Mouse (Mus musculus): ENCODE measurements around the gene Cyp2c67. TPM values are rescaled to one million over a fixed set of nuclear protein-coding genes. Genes with fewer than 3 reads are reported as not detected.
"Not testable (repeated sequence)": the region's sequence is repeated elsewhere in the genome, so short reads cannot be mapped to it uniquely, and the experiment has no call there.

Cyp2c67 gene
- not detected for polyA plus RNA-seq (2012; fragmentation: generic; extraction: Trizol)

DNA sequence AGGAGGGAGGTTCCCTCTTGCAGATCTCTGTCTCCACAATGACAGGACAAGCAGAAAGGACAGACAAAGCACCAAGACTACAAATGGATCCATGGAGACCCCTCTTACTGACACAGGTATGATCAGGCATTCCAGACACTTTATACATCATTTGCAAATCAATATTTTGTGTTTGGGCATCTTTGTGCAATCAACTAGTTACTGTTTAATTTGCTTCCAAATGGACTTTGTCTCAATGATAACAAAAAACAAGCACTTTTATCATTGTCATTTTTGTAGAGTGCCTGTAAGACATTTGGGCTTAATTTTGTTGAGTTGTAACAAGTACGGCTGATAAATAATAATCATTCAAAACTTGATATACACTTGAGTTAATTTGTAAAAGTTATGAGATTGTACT, at the start of gene Cyp2c67:
Gene Cyp2c67 (minus strand): TSS at position 114 of the 400 bp plus-strand sequence.
- Histone ChIP-seq H3K79me2 (ENCODE audit: control insufficient read depth, insufficient read depth) (no peaks in the 10 kb centered on the region), H3ac (ENCODE audit: control insufficient read depth, insufficient read length) (no peak within 1 kb of the TSS), H3K4me3 (no peak within 1 kb of the TSS), H3K4me2 (ENCODE audit: low read depth) (no peak within 1 kb of the TSS), H3K36me3 (ENCODE audit: control insufficient read depth, insufficient read depth) (no peaks in the 10 kb centered on the region), H3K27me3 (ENCODE audit: control insufficient read depth, insufficient read depth, insufficient read length) (no peaks in the 10 kb centered on the region)
- TF ChIP-seq TCF3 (IDR thresholded peaks at IDR 0.05; ENCODE audit: insufficient read length, low read depth) = no peak
- no peak for TF ChIP-seq SRF (IDR thresholded peaks at IDR 0.05; ENCODE audit: control insufficient read depth, insufficient read length, low read depth)
- no peak for TF ChIP-seq TCF12 (IDR thresholded peaks at IDR 0.05; ENCODE audit: insufficient read depth, poor library complexity, severe bottlenecking)
- no peak for TF ChIP-seq MYOG (IDR thresholded peaks at IDR 0.05; ENCODE audit: control insufficient read depth in 1 of 3, insufficient read depth in 1 of 3, insufficient read length in 2 of 3, low read depth in 2 of 3)
- no peak for TF ChIP-seq POLR2A (IDR thresholded peaks at IDR 0.05; ENCODE audit: insufficient read length, low read depth)
- no peak for TF ChIP-seq MAX (IDR thresholded peaks at IDR 0.05; ENCODE audit: low read depth)
- no peak for TF ChIP-seq REST (IDR thresholded peaks at IDR 0.05; ENCODE audit: insufficient read depth, insufficient read length)
- TF ChIP-seq POLR2AphosphoS2 (IDR thresholded peaks at IDR 0.05; ENCODE audit: insufficient read length, low read depth) = no peak
- TF ChIP-seq MYOD1 (IDR thresholded peaks at IDR 0.05; ENCODE audit: control insufficient read depth in 1 of 3, insufficient read length in 2 of 3, low read depth in 2 of 3) = no peak
- no peak for TF ChIP-seq USF1 (IDR thresholded peaks at IDR 0.05; ENCODE audit: low read depth)
- no peak for TF ChIP-seq CEBPB (IDR thresholded peaks at IDR 0.05; ENCODE audit: insufficient read depth, poor library complexity, severe bottlenecking)
- TF ChIP-seq E2F4 (IDR thresholded peaks at IDR 0.05; ENCODE audit: insufficient read depth) = no peak

DNA sequence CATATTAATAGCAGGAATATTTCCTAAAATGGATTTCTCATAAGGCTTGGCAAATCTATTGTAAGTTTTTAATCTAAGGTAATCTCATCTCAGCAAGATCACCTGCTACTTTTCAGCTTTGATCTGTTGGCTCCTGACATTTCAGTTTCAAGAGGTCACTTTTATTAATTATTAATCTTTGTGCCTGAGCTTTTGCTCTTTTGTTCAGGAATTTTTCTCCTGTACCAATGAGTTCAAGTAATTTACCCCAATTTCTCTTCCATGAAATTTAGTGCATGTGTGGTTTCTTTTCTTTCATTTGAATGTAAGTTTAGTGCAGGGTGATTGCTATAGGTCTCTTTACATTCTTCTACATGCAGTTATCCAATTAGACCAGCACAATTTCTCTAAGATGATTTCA, 16.8 kb upstream of the Cyp2c67 start:
- H3K4me2 ChIP-seq (ENCODE audit: low read depth); H3K36me3 ChIP-seq (ENCODE audit: control insufficient read depth, insufficient read depth); H3K79me2 ChIP-seq (ENCODE audit: control insufficient read depth, insufficient read depth); H3K4me3 ChIP-seq; H3ac ChIP-seq (ENCODE audit: control insufficient read depth, insufficient read length); H3K27me3 ChIP-seq (ENCODE audit: control insufficient read depth, insufficient read depth, insufficient read length): not testable (repeated sequence)

DNA sequence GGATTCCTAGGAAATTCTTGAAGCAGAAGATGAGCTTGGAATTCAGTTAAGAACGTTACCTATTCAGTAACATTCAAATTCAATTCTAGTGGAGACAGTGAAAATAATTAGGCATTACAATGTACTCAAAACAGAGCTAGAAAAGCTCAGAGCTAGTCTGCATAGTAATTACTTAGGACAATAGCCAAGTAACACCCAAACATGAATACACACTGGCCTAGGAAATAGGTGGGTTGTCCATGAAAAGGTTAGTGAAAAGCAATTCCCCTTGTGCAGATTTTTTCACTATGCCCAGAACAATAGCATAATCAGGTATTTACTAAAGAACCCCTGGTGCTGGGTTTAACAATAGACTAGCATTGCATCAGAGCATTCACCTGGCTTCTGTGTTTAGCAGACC, 3.5 kb upstream of the Cyp2c67 start:
- Histone ChIP-seq H3K4me3 (no peak overlapping the region), H3K36me3 (ENCODE audit: control insufficient read depth, insufficient read depth) (no peaks in the 10 kb centered on the region), H3K4me2 (ENCODE audit: low read depth) (no peak overlapping the region), H3K27me3 (ENCODE audit: control insufficient read depth, insufficient read depth, insufficient read length) (no peaks in the 10 kb centered on the region), H3K79me2 (ENCODE audit: control insufficient read depth, insufficient read depth) (no peaks in the 10 kb centered on the region), H3ac (ENCODE audit: control insufficient read depth, insufficient read length) (no peak overlapping the region)
- TF ChIP-seq USF1 (IDR thresholded peaks at IDR 0.05; ENCODE audit: low read depth) (no peak), TCF3 (IDR thresholded peaks at IDR 0.05; ENCODE audit: insufficient read length, low read depth) (no peak), REST (IDR thresholded peaks at IDR 0.05; ENCODE audit: insufficient read depth, insufficient read length) (no peak), TCF12 (IDR thresholded peaks at IDR 0.05; ENCODE audit: insufficient read depth, poor library complexity, severe bottlenecking) (no peak), MYOG (IDR thresholded peaks at IDR 0.05; ENCODE audit: control insufficient read depth in 1 of 3, insufficient read depth in 1 of 3, insufficient read length in 2 of 3, low read depth in 2 of 3) (no peak), SRF (IDR thresholded peaks at IDR 0.05; ENCODE audit: control insufficient read depth, insufficient read length, low read depth) (no peak), POLR2AphosphoS2 (IDR thresholded peaks at IDR 0.05; ENCODE audit: insufficient read length, low read depth) (no peak), CEBPB (IDR thresholded peaks at IDR 0.05; ENCODE audit: insufficient read depth, poor library complexity, severe bottlenecking) (no peak), MYOD1 (IDR thresholded peaks at IDR 0.05; ENCODE audit: control insufficient read depth in 1 of 3, insufficient read length in 2 of 3, low read depth in 2 of 3) (no peak), E2F4 (IDR thresholded peaks at IDR 0.05; ENCODE audit: insufficient read depth) (no peak)

DNA sequence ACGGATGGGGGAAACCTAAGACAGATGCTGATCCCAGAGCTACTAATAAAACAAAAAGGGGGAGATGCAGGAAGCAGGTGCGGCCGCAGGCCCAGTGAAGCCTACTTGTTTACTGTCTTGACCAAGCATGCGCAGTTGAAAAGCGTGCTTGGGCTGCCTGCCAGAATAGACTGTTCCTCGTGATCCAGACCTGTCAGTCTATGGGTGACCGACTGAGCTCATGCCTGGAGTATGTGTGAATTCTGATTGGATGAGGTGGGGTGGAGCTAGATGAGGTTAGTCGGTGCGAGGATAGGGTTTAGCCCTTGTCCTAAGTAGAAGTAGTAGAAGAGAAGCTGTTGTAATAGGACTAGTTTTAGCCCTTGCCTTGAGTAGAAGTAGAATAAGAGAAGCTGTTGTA, 1.3 kb downstream of the Cyp2c67 start:
- Histone ChIP-seq H3K79me2 (ENCODE audit: control insufficient read depth, insufficient read depth) (no peaks in the 10 kb centered on the region), H3K36me3 (ENCODE audit: control insufficient read depth, insufficient read depth) (no peaks in the 10 kb centered on the region), H3K4me3 (no peak overlapping the region), H3ac (ENCODE audit: control insufficient read depth, insufficient read length) (no peak overlapping the region), H3K27me3 (ENCODE audit: control insufficient read depth, insufficient read depth, insufficient read length) (no peaks in the 10 kb centered on the region), H3K4me2 (ENCODE audit: low read depth) (no peak overlapping the region)
- TF ChIP-seq TCF3 (IDR thresholded peaks at IDR 0.05; ENCODE audit: insufficient read length, low read depth) = no peak
- TF ChIP-seq TCF12 (IDR thresholded peaks at IDR 0.05; ENCODE audit: insufficient read depth, poor library complexity, severe bottlenecking) = no peak
- no peak for TF ChIP-seq POLR2AphosphoS2 (IDR thresholded peaks at IDR 0.05; ENCODE audit: insufficient read length, low read depth)
- TF ChIP-seq E2F4 (IDR thresholded peaks at IDR 0.05; ENCODE audit: insufficient read depth) = no peak
- no peak for TF ChIP-seq MYOG (IDR thresholded peaks at IDR 0.05; ENCODE audit: control insufficient read depth in 1 of 3, insufficient read depth in 1 of 3, insufficient read length in 2 of 3, low read depth in 2 of 3)
- TF ChIP-seq POLR2A (IDR thresholded peaks at IDR 0.05; ENCODE audit: insufficient read length, low read depth) = no peak
- no peak for TF ChIP-seq CEBPB (IDR thresholded peaks at IDR 0.05; ENCODE audit: insufficient read depth, poor library complexity, severe bottlenecking)
- no peak for TF ChIP-seq REST (IDR thresholded peaks at IDR 0.05; ENCODE audit: insufficient read depth, insufficient read length)
- no peak for TF ChIP-seq MAX (IDR thresholded peaks at IDR 0.05; ENCODE audit: low read depth)
- no peak for TF ChIP-seq USF1 (IDR thresholded peaks at IDR 0.05; ENCODE audit: low read depth)
- TF ChIP-seq MYOD1 (IDR thresholded peaks at IDR 0.05; ENCODE audit: control insufficient read depth in 1 of 3, insufficient read length in 2 of 3, low read depth in 2 of 3) = no peak
- no peak for TF ChIP-seq SRF (IDR thresholded peaks at IDR 0.05; ENCODE audit: control insufficient read depth, insufficient read length, low read depth)

DNA sequence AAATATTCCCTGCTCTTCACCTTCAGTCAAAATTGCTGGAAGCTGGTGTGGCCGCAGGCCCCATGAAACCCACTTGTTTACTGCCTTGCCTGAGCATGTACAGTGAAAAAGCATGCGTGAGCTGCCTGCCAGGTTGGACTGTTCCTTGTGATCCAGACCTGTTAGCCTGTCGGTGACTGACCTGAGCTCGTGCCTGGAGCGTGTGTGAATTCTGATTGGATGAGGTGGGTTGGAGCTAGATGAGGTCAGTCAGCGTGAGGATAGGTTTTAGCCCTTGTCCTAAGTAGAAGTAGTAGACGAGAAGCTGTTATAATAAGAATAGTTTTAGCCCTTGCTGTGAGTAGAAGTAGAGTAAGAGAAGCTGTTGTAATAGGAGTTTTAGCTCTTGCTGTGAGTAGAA, 4.3 kb downstream of the Cyp2c67 start:
- H3K36me3 ChIP-seq (ENCODE audit: control insufficient read depth, insufficient read depth); H3ac ChIP-seq (ENCODE audit: control insufficient read depth, insufficient read length); H3K79me2 ChIP-seq (ENCODE audit: control insufficient read depth, insufficient read depth); H3K27me3 ChIP-seq (ENCODE audit: control insufficient read depth, insufficient read depth, insufficient read length); H3K4me2 ChIP-seq (ENCODE audit: low read depth); H3K4me3 ChIP-seq: not testable (repeated sequence)

Other genes with a start within 250 kb of the Cyp2c67 start
- not detected for gene Cyp2c38, start 186.0 kb downstream of the Cyp2c67 start, polyA plus RNA-seq (2012; fragmentation: generic; extraction: Trizol)
- gene Cyp2c39, start 138.2 kb downstream of the Cyp2c67 start, polyA plus RNA-seq (2012; fragmentation: generic; extraction: Trizol) = not detected
- not detected for gene Cyp2c68, start 92.0 kb upstream of the Cyp2c67 start, polyA plus RNA-seq (2012; fragmentation: generic; extraction: Trizol)
- not detected for gene Cyp2c40, start 163.8 kb upstream of the Cyp2c67 start, polyA plus RNA-seq (2012; fragmentation: generic; extraction: Trizol)
- gene Cyp2c69, start 237.7 kb upstream of the Cyp2c67 start, polyA plus RNA-seq (2012; fragmentation: generic; extraction: Trizol) = not detected